Mouse (Mus musculus): ENCODE measurements around the gene Anxa1. TPM values are rescaled to one million over a fixed set of nuclear protein-coding genes. Genes with fewer than 3 reads are reported as not detected.
A peak's percentile ranks its signal among the peaks of the same experiment; 100 is the strongest.

Gene Anxa1
- 10 to 100 TPM; 31.4 to 34.0 TPM for total RNA-seq (2021)

DNA sequence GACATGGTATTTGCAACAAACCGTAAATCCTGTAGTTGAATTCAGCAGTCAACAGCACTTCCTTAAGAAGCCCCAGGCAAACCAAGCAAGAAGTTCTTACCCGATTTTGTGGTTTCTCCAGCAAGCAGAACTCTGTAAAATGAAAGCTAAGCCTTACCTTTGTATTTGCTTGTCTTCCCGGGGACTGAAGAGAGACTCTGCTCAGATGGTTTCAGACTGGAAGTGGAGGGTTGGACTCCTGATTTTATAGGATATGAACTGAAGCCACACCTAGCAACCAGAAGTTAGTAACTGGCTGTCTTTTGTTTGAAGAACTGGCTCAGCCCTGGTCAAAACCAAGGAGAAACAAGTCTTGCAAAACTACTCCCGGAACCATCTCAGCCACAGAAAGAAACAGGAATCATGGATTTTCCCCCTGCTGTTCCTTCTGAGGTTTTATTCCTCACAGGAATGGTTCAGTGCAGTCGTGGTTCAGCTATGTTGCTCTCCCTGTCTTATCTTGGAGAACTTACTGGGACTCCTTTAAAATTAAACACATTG lies at the start of gene Anxa1:
Anxa1 (minus strand) TSS at position 490 of the 540 bp plus-strand sequence.
- DNase-seq = peak; percentile 11

DNA sequence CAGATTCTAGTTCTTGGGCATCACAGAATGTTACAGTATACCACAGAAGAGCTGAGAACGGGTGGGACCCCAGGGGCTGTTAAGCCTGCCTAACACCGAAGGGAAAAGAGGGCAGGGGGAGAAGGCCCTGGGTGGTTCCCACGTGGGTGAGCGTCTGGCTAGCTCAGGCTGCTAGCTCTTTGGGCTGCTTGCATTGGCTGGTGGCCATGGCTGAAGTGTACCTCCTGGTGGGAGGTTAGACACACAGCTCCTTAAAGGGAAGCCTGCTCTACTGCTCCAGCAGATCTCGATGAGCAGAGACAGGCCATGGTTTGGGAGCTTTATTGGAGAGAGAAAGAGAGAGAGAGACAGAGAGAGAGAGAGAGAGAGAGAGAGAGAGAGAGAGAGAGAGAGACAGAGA lies 46.3 kb upstream of the Anxa1 start:
- peak; percentile 27 for DNase-seq

DNA sequence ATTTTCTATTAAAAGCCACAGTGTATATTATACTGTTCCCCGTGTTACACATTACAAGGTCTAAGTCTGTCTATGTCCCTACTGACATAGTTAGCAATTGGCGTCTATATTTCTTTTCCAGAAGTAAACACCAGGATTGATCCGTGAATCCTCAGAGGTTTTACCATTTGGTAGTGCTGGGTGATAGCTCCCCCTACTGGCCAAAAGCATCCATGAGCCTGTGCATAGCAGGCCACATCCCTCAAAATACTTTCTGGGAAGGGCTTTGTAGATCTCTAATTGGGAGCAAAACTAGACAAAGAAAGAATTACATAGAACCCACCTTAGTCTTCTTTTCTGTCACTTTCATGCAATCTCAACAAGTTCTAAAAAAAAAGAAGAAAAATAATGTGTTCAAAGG lies 43.8 kb upstream of the Anxa1 start:
- peak; percentile 72 for DNase-seq

DNA sequence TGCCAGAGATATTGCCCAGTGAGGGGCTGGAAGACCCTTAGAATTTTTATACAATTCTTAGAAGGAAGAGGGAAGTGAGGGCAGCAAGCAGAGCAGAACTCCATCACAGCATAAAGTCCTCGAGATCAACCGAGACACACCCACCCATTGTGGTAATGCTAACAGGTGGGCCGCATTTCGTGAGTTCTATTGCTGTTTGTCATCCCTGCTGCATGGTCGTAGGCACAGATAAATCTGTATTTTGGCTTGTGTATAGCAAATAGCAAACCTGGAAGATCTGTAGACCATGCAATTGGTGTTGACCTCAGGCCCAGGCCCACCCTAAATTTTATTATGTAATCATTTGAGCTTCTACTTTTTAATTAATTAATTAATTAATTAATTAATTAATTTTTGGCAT lies 43.2 kb upstream of the Anxa1 start:
- no peak for DNase-seq

DNA sequence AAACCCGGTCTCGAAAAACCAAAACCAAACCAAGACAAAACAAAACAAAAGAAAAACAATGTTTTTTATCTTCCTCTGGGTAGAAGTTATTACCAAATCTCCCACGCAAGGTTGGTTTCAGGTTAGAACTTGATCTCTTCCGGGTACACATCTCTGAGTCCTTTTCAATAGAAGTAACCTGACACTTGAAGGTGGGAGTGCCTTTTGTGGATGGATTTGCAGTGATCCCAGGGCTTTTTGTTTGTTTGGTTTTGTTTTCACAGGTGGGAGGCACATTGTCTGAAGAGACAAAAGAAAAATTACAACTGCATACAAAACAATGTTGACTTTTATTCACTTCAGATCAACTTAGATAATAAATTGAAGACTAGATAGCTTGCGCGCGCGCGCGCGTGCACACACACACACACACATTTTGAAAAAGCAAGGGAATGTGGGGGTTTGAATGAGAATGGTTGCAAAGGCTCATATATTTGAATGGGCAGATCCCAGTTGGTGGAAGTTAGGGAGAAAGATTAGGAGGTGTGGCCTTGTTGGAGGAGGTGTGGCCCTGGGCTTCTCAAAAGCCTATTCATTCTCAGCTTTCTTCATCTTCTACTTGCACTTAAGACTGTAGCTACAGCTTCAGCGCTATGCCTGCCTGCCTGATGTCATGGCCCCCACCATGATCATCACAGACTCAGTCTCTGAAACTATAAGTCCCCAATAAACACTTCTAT lies 35.9 kb upstream of the Anxa1 start:
- DNase-seq = no peak

DNA sequence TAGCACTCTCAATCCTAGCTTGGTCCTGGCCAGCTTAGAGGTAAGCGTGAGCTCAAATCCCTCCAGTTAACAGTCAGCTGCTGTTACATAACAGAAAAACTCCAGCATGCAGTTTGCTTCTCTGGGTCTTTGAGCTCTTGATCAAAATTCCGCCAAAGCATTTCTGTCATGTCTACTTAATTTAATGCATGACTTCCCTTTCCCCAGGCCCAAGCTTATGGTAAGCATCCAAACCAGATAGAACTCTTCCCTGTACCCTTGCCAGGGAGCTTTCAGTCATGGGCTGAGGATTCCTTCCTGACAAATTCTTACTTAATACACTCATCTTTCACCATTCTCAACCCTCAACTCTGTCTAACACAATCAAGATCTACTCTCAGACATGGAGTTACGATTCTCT lies 20.5 kb upstream of the Anxa1 start:
- no peak for DNase-seq

DNA sequence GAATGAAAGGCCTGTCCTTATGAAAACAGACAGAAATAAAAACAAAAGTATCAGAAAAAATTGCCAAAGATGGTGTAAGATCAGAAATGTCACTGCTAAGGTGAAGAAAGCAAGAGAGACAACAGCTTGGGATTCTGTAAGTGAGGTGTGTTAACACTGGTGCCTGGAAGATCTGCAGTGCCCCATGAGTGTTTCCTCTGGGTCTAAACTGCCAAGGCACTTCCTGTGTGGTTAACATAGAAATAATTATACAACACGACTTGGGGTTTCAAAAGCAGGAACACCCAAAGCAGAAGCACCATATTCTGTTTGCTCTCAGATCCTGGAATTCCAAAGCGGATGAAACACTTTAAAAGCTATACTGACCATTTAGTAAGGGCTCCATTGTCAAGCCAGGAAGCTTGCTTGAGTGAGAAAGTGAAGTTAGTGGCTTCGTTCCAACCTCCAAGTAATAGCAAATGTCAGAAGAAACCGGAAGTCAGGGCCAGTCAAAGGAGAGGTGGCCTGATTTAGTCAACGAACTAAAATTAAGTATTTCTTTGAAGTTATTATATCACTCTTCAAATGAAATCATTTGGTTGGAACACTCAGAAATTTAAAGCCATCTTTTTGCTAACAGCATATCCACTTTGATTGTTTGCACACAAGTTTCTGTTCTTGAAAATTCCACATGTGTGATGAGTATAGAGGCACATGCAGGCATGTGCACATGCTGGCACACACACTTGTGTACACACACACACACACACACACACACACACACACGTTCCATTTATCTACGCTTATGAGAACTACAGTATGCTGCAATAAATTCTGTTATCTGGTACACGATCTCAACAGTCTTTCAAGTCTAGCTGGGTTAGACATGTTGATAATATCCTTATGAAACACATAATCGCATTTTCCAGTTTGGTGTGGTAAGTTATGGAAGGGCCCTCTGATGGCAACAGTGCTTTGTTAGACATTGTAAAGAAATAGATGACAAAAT lies 19.1 kb upstream of the Anxa1 start:
- no peak for DNase-seq

DNA sequence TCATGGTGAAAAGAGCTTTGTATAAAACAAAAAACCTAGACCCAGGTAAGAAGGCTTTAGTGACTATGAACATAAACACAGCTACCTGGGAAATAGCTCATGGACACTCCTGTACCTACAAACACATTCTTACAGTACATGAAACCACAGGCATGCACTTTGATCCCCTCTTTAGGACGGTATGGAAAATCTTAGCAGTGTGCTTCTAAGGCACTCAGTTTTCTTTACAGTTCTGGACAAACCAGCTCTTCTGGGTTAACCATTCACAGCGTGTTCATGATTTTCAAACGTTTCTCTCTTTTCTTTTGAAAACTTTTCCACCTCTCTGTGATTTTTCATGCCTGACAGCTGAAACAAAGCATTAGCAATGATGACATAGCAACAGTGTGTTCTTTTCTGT lies 15.7 kb upstream of the Anxa1 start:
- no peak for DNase-seq

DNA sequence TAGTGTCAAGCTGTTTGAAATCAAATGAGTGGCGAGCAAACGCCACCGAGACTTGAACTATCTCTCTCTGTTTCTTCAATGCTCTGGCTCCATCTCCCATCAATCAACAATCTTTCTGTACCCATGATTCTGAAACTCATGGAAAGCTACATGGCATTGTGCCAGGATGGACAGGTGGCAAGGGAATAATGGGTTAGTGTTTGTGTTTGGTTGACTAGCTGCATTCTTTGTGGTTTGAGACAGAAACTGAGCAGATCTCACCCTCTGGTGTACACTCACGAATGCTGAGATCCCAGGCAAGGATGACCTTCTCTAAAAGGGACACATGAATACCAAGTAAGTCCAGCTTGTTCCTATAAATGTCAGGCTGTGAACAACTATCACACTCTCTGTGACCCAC lies 14.3 kb upstream of the Anxa1 start:
- no peak for DNase-seq

DNA sequence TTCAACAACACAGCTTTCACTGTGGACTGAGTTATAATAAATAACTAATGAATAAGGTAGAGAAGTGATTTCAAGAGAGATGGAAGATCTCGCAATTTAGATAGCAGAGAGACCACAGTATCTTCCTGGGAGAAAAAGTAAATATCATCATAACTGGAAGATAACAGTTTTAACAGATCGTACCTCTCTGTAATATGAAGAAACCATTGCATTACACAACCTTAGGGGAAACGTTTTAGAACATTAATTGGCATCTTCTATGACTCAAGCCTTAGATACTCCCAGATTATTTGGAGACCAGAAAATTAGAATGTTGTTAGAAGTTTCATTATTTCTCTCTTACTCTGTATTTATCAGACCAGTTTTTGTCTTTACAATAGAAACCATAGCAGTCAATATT lies 13.0 kb upstream of the Anxa1 start:
- DNase-seq = no peak

DNA sequence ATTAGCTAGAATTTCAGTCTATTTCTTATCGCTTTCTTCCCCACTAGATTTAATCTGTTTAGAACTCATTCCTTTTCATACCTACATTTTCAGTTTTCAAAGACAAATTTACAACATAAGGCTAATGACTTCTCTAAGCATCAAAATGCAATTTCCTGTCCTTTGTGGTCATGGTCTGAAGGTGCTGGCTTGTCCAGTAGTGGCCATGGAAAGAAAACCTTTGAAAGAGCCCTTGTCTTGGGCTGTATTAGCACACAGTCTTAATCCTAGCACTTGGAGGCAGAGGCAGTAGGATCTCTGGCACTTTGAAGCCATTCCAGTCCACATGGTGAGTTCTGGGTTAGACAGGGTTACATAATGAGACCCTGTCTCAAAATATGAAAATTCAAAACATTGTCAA lies 12.5 kb upstream of the Anxa1 start:
- no peak for DNase-seq

DNA sequence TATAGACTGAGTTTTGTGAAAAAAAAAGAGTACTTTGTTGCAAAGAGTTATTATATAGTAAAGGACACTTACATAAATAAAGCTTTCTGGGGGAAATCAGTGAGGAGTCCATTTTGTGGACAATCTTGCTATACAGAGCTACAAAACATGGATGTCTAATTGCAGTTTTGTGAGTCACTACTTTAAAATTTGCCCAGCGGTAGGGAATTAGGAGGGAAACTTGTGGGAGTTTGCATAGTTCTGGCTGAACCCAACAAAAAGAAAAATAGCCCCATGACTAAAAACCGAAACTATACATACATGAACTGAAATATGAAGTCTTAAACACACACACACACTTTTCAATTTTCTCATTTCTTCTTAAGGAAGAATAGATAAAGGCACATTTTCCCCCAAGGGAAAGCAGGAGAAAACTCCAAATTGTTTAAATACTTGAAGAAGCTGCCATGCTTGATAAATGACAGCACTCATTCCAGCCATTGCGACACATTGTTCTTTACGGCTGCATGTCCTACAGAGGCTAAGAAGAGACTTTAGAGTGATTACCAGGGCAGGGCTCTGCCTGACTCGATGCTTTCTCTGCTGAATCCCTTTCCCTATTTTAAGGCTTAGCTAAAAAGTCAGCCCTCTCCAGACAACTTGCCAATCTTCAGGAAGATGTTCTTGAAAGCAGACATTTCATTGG lies 11.9 kb upstream of the Anxa1 start:
- DNase-seq = no peak

DNA sequence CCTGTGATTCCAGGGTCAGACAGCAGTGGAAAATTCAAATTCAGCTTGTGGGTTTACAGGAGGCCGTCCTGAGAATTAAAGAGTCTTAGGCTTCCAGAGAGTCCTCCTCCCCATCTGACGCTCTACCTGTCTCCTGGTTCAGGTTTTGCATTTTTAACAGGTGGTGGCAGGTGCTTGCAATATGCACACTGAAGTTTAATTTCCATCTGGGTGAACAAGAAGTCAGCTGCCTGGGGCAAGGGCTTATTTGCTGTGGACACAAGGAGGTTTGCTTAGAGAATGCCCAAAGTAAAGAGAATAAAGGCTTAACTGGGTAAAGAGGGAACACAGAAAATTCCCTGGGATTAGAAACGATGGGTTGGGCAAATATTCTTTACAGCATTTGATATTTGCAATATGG lies 11.2 kb upstream of the Anxa1 start:
- no peak for DNase-seq

DNA sequence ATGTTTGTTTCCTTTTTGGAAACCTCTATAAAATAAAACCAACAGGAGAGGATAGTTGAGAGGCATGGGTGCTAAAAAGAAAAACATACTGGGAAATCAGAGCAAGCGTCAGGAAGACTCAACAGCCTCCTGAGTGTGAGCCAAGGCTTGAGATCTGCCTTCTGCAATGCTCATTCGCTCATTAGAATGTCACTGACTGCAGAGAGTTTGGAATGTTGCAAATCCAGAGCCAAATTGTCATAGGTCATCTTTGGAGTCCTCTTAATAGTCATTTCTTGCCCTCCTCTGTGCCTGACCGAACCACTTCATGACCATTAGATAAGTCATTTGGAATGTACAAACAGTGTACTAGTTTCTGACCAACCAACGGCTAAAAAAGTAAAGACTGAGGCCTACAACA lies 8.4 kb upstream of the Anxa1 start:
- no peak for DNase-seq

DNA sequence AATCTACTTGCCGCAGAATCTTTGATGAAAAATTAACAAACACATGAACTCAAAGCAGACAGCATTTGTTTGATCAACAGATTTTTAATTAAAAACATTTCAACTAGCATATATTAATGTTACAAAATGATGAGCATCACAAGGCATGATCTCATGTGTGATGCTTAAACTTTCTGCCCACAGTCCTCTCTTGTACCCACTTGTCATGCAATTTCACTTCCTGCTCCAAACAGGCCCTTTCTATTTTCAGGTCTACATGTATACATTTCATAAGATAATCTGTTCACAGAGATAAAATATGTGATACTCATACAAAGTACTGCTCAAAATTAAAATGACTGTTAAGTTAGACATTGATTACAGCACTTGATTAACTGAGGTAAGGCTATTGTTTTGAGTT lies 6.3 kb upstream of the Anxa1 start:
- DNase-seq = no peak

DNA sequence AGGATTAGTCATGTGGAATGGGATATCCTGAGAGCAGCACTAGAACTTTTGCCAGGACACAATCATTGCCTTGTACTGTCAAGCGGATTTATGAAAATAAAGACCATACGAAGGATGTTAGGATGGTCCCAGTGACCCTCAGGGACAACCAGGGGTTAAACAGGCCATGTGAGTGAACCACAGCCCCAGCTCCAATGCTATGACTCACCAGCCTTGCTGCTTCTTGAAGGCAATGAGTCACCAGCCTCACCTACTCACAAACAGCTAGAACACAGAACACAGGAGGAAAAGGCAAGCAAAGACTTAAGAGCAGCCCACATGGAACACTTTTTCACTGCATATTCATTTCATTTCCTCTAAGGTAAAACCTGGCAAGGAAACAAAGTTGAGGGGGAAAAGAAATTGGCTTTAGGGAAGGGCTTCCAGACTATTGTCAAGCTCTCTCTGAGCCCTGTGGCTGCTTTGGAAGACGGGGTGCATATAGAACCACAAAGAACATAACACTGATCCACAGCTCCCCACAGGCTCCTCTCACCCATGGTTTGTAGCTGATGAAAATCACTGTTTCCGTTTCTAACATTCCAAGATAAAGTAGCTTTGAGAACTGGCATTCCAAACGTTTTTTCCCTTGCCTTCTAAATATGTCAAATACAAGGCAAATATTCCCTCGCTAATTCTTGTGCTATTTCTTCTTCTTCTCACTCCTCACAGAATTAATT lies 3.0 kb upstream of the Anxa1 start:
- DNase-seq = no peak

DNA sequence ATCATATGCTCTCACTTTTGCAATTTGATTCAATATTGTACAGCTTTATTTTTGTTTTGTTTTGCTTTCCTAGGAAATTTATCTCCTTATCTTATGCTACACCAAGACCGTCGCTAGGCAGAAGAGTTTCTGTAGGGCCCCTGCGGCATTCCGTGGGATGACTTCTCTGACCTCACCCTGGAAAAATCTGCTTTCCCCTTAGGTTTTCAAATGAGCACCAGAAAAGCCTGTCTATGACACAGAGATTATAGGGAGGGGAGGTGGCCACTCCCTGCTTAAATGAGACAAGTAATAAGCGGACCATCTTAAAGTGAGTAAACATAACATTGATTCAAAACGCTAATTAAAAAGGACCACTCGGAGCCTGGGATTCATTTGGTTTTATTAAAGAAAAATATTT lies 1.0 kb downstream of the Anxa1 start:
- no peak for DNase-seq

DNA sequence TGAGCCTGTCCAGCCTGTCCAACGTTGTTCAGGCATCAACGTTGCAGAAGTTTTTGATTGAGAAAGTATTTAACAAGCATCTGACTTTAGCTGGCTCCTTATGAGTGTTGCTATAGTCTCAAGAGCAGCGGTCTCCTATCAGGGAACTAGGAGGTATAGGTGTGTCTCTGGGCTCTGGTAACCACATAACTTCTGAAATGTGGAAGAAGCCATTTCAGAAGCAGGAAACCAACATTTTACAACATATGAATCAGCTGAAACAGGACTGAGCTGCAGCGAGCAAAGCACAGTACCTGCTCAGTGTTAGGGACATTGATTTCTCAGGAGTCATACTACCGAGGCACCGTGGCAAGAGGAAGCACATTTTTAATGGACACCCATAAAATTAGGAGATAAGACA lies 1.5 kb downstream of the Anxa1 start:
- no peak for DNase-seq

DNA sequence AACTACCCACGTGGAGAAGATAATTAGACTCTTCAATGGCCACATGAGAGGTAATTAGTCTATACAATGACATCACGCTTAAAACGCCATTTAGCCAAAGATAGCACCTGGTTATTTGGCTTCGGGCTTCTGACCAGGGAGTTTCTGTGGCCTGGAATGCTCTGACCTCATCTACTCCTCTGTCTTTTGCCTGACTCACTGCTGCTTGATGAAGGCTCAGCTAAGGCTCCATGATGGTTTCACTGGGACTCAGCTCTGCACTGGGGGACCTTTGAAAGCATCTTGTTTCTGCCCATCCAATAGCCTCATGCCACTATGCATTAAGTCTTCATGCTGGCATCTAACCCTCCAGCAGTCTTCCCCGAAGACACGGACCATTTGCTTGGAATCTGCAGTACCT lies 2.5 kb downstream of the Anxa1 start:
- no peak for DNase-seq

DNA sequence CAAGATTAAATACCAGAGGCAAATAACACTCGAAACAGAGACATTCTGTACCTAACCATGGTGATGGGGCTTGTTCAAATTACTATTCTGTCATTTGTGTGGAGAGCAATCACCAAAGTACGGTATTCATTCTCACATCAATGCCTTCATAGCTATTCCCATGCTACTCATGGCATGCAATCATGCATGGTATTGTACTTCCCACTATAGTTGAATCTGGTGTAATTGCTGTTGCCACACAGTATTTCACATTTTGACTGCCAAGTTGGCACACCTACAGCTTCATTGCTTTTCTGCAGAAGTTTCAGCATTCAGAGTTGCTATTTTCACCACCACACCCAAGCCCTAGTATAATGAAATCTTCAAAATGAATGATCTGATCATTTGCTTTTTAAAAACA lies 4.4 kb downstream of the Anxa1 start:
- DNase-seq = no peak

DNA sequence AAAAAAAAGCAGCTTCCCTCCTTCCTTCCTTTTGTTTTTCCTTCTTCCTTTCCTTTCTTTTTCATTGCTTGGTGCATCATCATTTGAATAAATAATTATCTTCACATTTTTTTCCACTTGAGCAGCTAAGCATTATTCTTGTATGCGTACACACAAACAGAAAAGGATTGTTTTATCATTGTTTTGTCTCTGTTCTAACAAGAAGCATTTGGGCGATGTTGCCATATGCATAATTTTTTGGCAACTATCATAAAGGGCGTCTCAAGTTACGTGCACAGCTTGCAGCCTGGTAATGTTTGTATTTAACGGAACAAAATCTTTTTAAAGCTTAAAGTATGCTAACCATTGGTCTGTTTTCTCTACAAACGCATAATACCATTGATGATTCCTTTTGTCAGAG lies 5.1 kb downstream of the Anxa1 start:
- no peak for DNase-seq

DNA sequence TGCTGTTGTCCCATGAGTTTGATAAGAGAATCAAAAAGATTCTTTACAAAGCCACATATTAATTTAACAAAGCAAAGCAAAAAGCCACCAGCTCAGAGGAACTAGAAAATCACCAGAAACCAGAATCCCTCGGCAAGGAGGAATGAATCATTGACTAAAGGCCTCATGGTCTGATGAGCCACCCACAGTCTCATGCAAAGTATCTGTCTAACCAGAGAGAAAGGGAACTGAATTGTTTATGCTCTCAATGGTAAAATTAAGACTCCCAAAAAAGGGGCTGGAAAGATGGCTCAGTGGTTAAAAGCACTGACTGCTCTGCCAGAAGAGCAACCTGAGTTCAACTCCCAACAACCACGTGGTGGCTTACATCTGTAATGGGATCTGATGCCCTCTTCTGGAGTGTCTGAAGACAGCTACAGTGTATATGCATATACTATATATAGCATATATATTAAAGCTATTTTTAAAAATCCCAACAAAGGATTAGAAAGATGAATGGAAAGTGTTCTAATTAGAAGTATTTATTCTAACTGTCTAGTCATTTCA lies 9.5 kb downstream of the Anxa1 start:
- no peak for DNase-seq
